Mouse (Mus musculus): Measurements from ENCODE around the gene Flii. TPM values are rescaled to one million over a fixed set of nuclear protein-coding genes. Genes with fewer than 3 reads are reported as not detected.
A peak's percentile ranks its signal among the peaks of the same experiment; 100 is the strongest.

The Flii gene
- total and polyA plus RNA-seq, 3 experiments, result 127 to 168 (median 130) TPM

DNA sequence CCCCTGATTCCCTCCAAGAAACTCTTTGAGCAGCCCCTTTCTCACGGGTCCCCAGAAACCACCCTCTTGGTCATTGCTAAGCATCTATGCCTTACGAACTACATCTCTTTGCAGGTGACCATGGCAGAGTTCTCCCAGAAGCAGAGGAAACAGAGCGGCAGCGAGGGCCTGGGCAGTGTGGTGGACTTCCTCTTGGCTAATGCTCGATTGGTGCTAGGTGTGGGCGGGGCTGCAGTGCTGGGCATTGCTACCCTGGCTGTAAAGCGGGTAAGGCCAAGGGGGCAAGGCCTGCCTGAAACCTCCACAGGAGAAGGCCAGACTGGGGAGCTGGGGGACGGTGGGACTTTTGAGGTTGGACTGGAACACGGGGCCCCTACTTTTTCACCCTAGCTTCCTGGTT lies 3.1 kb upstream of the Flii start:
- Histone ChIP-seq H3K27me3 (ENCODE audit: control insufficient read depth, insufficient read depth, low read length) (no peaks in the 10 kb centered on the region), H3K9ac (ENCODE audit: low read depth, low read length) (no peak overlapping the region), H3K4me3 (no peak overlapping the region), H3K79me2 (replicated peaks; ENCODE audit: control insufficient read depth, insufficient read depth, low read length) (peaks cover 2% of the 10 kb centered on the region; the same call in 1 of the 2 replicates), H3K27ac (no peak overlapping the region; the same call in 1 of the 2 replicates), H3K4me1 (ENCODE audit: control insufficient read depth, insufficient read depth, low read length) (peaks cover 16% of the 10 kb centered on the region), H3K36me3 (ENCODE audit: control insufficient read depth, insufficient read depth, low read length) (no peaks in the 10 kb centered on the region; the same call in 1 of the 2 replicates)
- intact Hi-C loops (cut with DNase I), result no loop called here
- no peak for TF ChIP-seq POLR2A (IDR thresholded peaks at IDR 0.05; ENCODE audit: insufficient read depth, low read depth, low read length)
- TF ChIP-seq CTCF (IDR thresholded peaks at IDR 0.05), result no peak
- no peak for TF ChIP-seq EP300 (IDR thresholded peaks at IDR 0.05; ENCODE audit: insufficient read depth, low read depth, low read length)
- whole genome bisulfite sequencing, result 75% methylated on average over 9 of the region's 9 CpGs
- no peak for DNase-seq

DNA sequence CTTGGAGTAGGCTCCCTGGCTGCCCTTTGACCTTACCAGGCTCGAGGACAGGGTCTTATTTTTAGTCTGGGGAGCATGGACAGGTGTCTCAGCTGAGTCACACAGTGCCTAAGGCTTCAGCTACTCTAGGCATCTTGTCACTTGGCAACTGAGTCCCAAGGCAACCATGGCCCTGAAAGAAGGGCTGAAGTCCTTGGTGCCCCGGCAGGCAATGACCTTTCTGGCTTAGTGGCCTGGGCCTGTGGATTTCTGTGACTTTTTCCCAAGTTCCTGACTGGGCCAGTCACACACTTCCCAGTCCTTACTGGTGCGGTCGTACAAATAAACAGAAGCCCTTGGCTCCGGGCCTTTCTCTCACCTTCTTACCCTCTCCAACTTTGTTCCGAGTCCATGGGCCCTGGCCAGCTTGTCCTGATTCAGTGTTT lies 2.2 kb upstream of the Flii start:
- TF ChIP-seq POLR2A (IDR thresholded peaks at IDR 0.05; ENCODE audit: insufficient read depth, low read depth, low read length) (no peak), CTCF (IDR thresholded peaks at IDR 0.05) (no peak), EP300 (IDR thresholded peaks at IDR 0.05; ENCODE audit: insufficient read depth, low read depth, low read length) (no peak)
- peak overlapping the region; percentile 73 for H3K4me3 ChIP-seq
- 46% methylated on average over 6 of the region's 6 CpGs for WGBS
- H3K27ac ChIP-seq, result peak overlapping the region; percentile 91
- H3K36me3 ChIP-seq (ENCODE audit: control insufficient read depth, insufficient read depth, low read length), result no peaks in the 10 kb centered on the region; the same call in 1 of the 2 replicates
- peak in 1 of 2 experiments; percentile 41 for DNase-seq
- no peaks in the 10 kb centered on the region for H3K27me3 ChIP-seq (ENCODE audit: control insufficient read depth, insufficient read depth, low read length)
- peak overlapping the region; percentile 47 for H3K9ac ChIP-seq (ENCODE audit: low read depth, low read length)
- H3K79me2 ChIP-seq (replicated peaks; ENCODE audit: control insufficient read depth, insufficient read depth, low read length), result peaks cover 2% of the 10 kb centered on the region; the same call in 1 of the 2 replicates
- H3K4me1 ChIP-seq (ENCODE audit: control insufficient read depth, insufficient read depth, low read length), result peaks cover 16% of the 10 kb centered on the region
- intact Hi-C loops (cut with DNase I), result no loop called here

DNA sequence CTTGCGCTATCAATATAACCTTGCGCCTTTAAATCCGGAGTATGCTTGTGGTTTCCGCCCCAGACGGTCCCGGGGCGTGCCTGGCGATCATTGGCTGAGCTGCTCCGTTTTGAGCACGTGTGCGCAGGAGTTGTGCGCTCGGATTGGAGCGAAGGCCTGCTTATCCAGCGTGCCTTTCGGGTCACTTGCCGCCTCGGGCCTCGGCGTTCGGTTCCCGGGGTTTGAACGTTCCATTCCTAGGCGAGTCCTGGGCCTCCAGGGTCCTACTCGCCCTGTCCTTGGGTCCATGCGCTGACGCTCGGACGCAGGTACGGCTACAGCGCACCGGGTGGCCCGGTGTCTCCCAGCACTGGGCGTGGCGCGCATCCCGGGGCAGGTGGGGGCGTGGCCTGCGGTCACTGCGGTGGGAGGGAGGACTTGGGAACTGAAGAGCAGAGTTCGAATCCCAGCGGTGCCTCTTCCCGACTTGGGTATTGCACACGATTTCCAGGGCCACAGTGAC lies 1.2 kb upstream of the Flii start, which contains the start of gene Mief2:
TSS of gene Mief2 (plus strand) at position 139 of the 502 bp plus-strand sequence.
- H3K27me3 ChIP-seq (ENCODE audit: control insufficient read depth, insufficient read depth, low read length), result no peaks in the 10 kb centered on the region
- H3K36me3 ChIP-seq (ENCODE audit: control insufficient read depth, insufficient read depth, low read length), result no peaks in the 10 kb centered on the region; the same call in 1 of the 2 replicates
- H3K79me2 ChIP-seq (replicated peaks; ENCODE audit: control insufficient read depth, insufficient read depth, low read length), result peaks cover 2% of the 10 kb centered on the region; the same call in 1 of the 2 replicates
- peak; percentile 94 to 97 for DNase-seq
- under 1% methylated on average over 44 of the region's 44 CpGs for WGBS
- H3K4me3 ChIP-seq, result peak within 1 kb of the TSS; percentile 73
- intact Hi-C loops (cut with DNase I), result loop anchor here (1.0 kb wide), 1 partner anchor 29 kb away; the partner anchor contains the start of gene Llgl1
- H3K9ac ChIP-seq (ENCODE audit: low read depth, low read length), result peak within 1 kb of the TSS; percentile 90
- peaks cover 16% of the 10 kb centered on the region for H3K4me1 ChIP-seq (ENCODE audit: control insufficient read depth, insufficient read depth, low read length)
- peak within 1 kb of the TSS; percentile 91 for H3K27ac ChIP-seq
- TF ChIP-seq CTCF (IDR thresholded peaks at IDR 0.05), result no peak
- 0 out of 2 replicates have a peak, but pooled peaks have one; percentile 13 for TF ChIP-seq EP300 (IDR thresholded peaks at IDR 0.05; ENCODE audit: insufficient read depth, low read depth, low read length)
- TF ChIP-seq POLR2A (IDR thresholded peaks at IDR 0.05; ENCODE audit: insufficient read depth, low read depth, low read length), result peak; percentile 80

DNA sequence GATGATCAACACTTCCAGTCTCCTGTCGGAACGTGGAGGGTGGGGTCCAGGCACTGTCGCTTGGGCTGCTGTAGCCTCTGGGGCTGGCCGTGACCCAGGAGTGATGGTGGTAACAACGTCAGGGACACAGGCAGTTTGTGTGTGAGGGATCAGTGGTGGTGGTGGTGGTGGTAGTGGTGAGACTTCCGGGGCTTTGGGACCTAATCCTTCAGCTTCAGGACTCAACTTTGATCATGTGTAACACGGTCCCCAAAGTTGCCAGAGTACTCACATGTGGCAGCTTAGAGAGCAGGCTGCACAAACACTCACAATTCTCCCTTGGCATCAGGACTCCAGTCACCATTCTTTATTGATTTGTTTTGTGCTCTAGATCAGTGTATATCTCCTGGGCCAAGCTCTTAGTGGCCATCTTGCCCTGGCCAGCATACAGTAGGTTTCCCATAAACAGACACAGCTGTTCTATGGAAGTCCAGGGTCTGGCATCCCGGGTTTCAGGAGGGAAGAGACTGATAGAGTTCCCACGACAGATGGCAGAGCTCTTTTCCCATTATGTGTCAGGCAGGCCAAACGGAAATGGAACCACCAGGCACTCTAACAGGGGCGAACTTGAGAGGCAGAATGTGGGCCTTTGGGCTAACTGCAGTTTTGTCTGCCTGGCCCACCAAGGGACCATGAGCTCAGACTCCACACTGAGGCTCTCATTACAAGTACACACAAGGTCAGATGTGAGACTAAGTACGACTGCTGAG lies 503 bp upstream of the Flii start:
- peaks cover 16% of the 10 kb centered on the region for H3K4me1 ChIP-seq (ENCODE audit: control insufficient read depth, insufficient read depth, low read length)
- TF ChIP-seq CTCF (IDR thresholded peaks at IDR 0.05) (no peak; the same call in 1 of the 2 replicates), POLR2A (IDR thresholded peaks at IDR 0.05; ENCODE audit: insufficient read depth, low read depth, low read length) (0 out of 2 replicates have a peak, but pooled peaks have one; percentile 33), EP300 (IDR thresholded peaks at IDR 0.05; ENCODE audit: insufficient read depth, low read depth, low read length) (no peak)
- peaks cover 2% of the 10 kb centered on the region; the same call in 1 of the 2 replicates for H3K79me2 ChIP-seq (replicated peaks; ENCODE audit: control insufficient read depth, insufficient read depth, low read length)
- no peaks in the 10 kb centered on the region for H3K27me3 ChIP-seq (ENCODE audit: control insufficient read depth, insufficient read depth, low read length)
- H3K4me3 ChIP-seq, result peak overlapping the region; percentile 73
- WGBS, result 1% methylated on average over 12 of the region's 12 CpGs
- H3K27ac ChIP-seq, result peak overlapping the region; percentile 91
- intact Hi-C loops (cut with DNase I), result loop anchor here (1.0 kb wide), 2 partner anchors 28 to 50 kb away; partner anchors contain the start of genes Llgl1, Smcr8 and Top3a
- H3K36me3 ChIP-seq (ENCODE audit: control insufficient read depth, insufficient read depth, low read length), result no peaks in the 10 kb centered on the region; the same call in 1 of the 2 replicates
- peak in 1 of 2 experiments; percentile 54 for DNase-seq
- peak overlapping the region; percentile 90 for H3K9ac ChIP-seq (ENCODE audit: low read depth, low read length)

DNA sequence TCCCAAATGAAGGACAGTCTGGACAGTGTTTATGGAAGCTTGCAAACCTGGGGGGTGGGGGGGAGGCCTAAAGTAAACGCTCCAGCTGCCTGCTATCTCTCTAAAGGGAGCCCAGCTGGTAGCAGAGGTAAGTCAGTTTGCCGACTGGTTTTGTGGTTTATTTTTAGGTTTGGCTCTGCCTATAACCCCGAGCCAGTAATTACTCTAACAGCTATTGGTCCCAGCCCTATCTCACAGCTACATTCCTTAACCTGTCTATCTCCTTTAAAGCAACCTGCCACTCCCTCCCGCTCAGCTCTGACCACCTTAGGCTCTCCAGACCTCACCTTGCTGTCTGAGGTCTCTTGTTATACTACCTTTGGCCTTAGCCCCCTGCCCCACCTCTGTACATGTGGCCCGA lies 7.8 kb downstream of the Flii start:
- 42% methylated on average over 5 of the region's 5 CpGs for WGBS
- intact Hi-C loops (cut with DNase I), result no loop called here
- peaks cover 2% of the 10 kb centered on the region; the same call in 1 of the 2 replicates for H3K4me1 ChIP-seq (ENCODE audit: control insufficient read depth, insufficient read depth, low read length)

More for the DNA sequence above, 7.8 kb downstream of the Flii start:
- no peak overlapping the region for H3K9ac ChIP-seq (ENCODE audit: low read depth, low read length)
- H3K27ac ChIP-seq, result no peak overlapping the region
- no peak overlapping the region for H3K4me3 ChIP-seq
- no peaks in the 10 kb centered on the region for H3K36me3 ChIP-seq (ENCODE audit: control insufficient read depth, insufficient read depth, low read length)
- no peak for TF ChIP-seq EP300 (IDR thresholded peaks at IDR 0.05; ENCODE audit: insufficient read depth, low read depth, low read length)
- no peak for TF ChIP-seq CTCF (IDR thresholded peaks at IDR 0.05)
- TF ChIP-seq POLR2A (IDR thresholded peaks at IDR 0.05; ENCODE audit: insufficient read depth, low read depth, low read length), result no peak
- H3K79me2 ChIP-seq (replicated peaks; ENCODE audit: control insufficient read depth, insufficient read depth, low read length), result no peaks in the 10 kb centered on the region
- H3K27me3 ChIP-seq (ENCODE audit: control insufficient read depth, insufficient read depth, low read length), result no peaks in the 10 kb centered on the region
- no peak for DNase-seq

All from heart, adult 2 months (tissue).